Mouse (Mus musculus): ENCODE measurements at regions not wholly inside any gene's neighbourhood (a gene's known extent, or its start where the extent isn't known, plus 50 kb on each side); places are given as distances from the start of the nearest gene placed in this dataset.

- Histone ChIP-seq H3K4me3 (no peak overlapping the region), H3K27me3 (replicated peaks) (no peaks in the 10 kb centered on the region), H3K9ac (no peak overlapping the region), H3K27ac (no peak overlapping the region), H3K9me3 (no peaks in the 10 kb centered on the region), H3K4me2 (replicated peaks) (no peak overlapping the region), H3K4me1 (no peaks in the 10 kb centered on the region), H3K36me3 (no peaks in the 10 kb centered on the region)
- no peak for ATAC-seq (ENCODE audit: low FRiP score, low read depth)
- 72% methylated on average over 4 of the region's 4 CpGs for WGBS
These were observed 159.5 kb upstream of the Arl4c start for GRCm38 (mm10) chr1:88861590-88861935.

- 58% methylated on average over 6 of the region's 6 CpGs for WGBS
These were observed 163.4 kb upstream of the Arl4c start for GRCm38 (mm10) chr1:88865436-88865835.

GRCm38 (mm10) chr1:88866571-88866970 lies 164.6 kb upstream of the Arl4c start:
- Histone ChIP-seq H3K27ac (no peak overlapping the region), H3K4me2 (replicated peaks) (no peak overlapping the region), H3K4me1 (no peaks in the 10 kb centered on the region), H3K36me3 (no peaks in the 10 kb centered on the region), H3K9ac (no peak overlapping the region), H3K4me3 (no peak overlapping the region), H3K9me3 (no peaks in the 10 kb centered on the region), H3K27me3 (replicated peaks) (no peaks in the 10 kb centered on the region)
- WGBS = 74% methylated on average over 2 of the region's 2 CpGs
- ATAC-seq (ENCODE audit: low FRiP score, low read depth) = no peak

More at GRCm38 (mm10) chr1:88865436-88865835, 163.4 kb upstream of the Arl4c start:
- Histone ChIP-seq H3K4me3 (no peak overlapping the region), H3K4me1 (no peaks in the 10 kb centered on the region), H3K9me3 (no peaks in the 10 kb centered on the region), H3K36me3 (no peaks in the 10 kb centered on the region), H3K4me2 (replicated peaks) (no peak overlapping the region), H3K27ac (no peak overlapping the region), H3K9ac (no peak overlapping the region), H3K27me3 (replicated peaks) (no peaks in the 10 kb centered on the region)
- no peak for ATAC-seq (ENCODE audit: low FRiP score, low read depth)

- ATAC-seq (ENCODE audit: low FRiP score, low read depth) = no peak
- no peak overlapping the region for H3K9ac ChIP-seq
- no peaks in the 10 kb centered on the region for H3K36me3 ChIP-seq
- H3K27ac ChIP-seq = no peak overlapping the region
- H3K4me1 ChIP-seq = no peaks in the 10 kb centered on the region
- no peaks in the 10 kb centered on the region for H3K9me3 ChIP-seq
- WGBS = 71% methylated on average over 3 of the region's 3 CpGs
- H3K27me3 ChIP-seq (replicated peaks) = no peaks in the 10 kb centered on the region
- H3K4me3 ChIP-seq = no peak overlapping the region
- no peak overlapping the region for H3K4me2 ChIP-seq (replicated peaks)
These were observed 165.1 kb upstream of the Arl4c start for GRCm38 (mm10) chr1:88867138-88867537.

GRCm38 (mm10) chr1:88869885-88870284 lies 167.9 kb upstream of the Arl4c start:
- Histone ChIP-seq H3K27me3 (replicated peaks) (no peaks in the 10 kb centered on the region), H3K9ac (no peak overlapping the region), H3K9me3 (no peaks in the 10 kb centered on the region), H3K4me3 (no peak overlapping the region), H3K27ac (no peak overlapping the region), H3K36me3 (no peaks in the 10 kb centered on the region), H3K4me2 (replicated peaks) (no peak overlapping the region), H3K4me1 (no peaks in the 10 kb centered on the region)
- 80% methylated on average over 4 of the region's 4 CpGs for WGBS
- no peak for ATAC-seq (ENCODE audit: low FRiP score, low read depth)

GRCm38 (mm10) chr1:88875356-88875755 lies 173.3 kb upstream of the Arl4c start:
- Histone ChIP-seq H3K9ac (no peak overlapping the region), H3K9me3 (no peaks in the 10 kb centered on the region), H3K36me3 (no peaks in the 10 kb centered on the region), H3K4me3 (no peak overlapping the region), H3K4me1 (no peaks in the 10 kb centered on the region), H3K4me2 (replicated peaks) (no peak overlapping the region), H3K27ac (no peak overlapping the region), H3K27me3 (replicated peaks) (no peaks in the 10 kb centered on the region)
- 42% methylated on average over 6 of the region's 6 CpGs for WGBS
- ATAC-seq (ENCODE audit: low FRiP score, low read depth) = no peak

GRCm38 (mm10) chr1:88877441-88877840 lies 175.4 kb upstream of the Arl4c start:
- Histone ChIP-seq H3K36me3 (no peaks in the 10 kb centered on the region), H3K4me2 (replicated peaks) (no peak overlapping the region), H3K9ac (no peak overlapping the region), H3K9me3 (no peaks in the 10 kb centered on the region), H3K27me3 (replicated peaks) (no peaks in the 10 kb centered on the region), H3K27ac (no peak overlapping the region), H3K4me3 (no peak overlapping the region), H3K4me1 (no peaks in the 10 kb centered on the region)
- no peak for ATAC-seq (ENCODE audit: low FRiP score, low read depth)
- 92% methylated on average over 11 of the region's 11 CpGs for WGBS

- no peaks in the 10 kb centered on the region for H3K36me3 ChIP-seq
- no peak overlapping the region for H3K9ac ChIP-seq
- H3K27ac ChIP-seq = no peak overlapping the region
- no peak for ATAC-seq (ENCODE audit: low FRiP score, low read depth)
- 61% methylated on average over 10 of the region's 10 CpGs for WGBS
- H3K4me3 ChIP-seq = no peak overlapping the region
- no peaks in the 10 kb centered on the region for H3K9me3 ChIP-seq
- H3K4me1 ChIP-seq = no peaks in the 10 kb centered on the region
- no peaks in the 10 kb centered on the region for H3K27me3 ChIP-seq (replicated peaks)
- no peak overlapping the region for H3K4me2 ChIP-seq (replicated peaks)
These were observed 176.8 kb upstream of the Arl4c start for GRCm38 (mm10) chr1:88878831-88879230.

- no peaks in the 10 kb centered on the region for H3K27me3 ChIP-seq (replicated peaks)
- WGBS = 79% methylated on average over 5 of the region's 5 CpGs
- H3K4me2 ChIP-seq (replicated peaks) = no peak overlapping the region
- no peak for ATAC-seq (ENCODE audit: low FRiP score, low read depth)
- no peaks in the 10 kb centered on the region for H3K4me1 ChIP-seq
- H3K27ac ChIP-seq = no peak overlapping the region
- no peaks in the 10 kb centered on the region for H3K9me3 ChIP-seq
- no peaks in the 10 kb centered on the region for H3K36me3 ChIP-seq
- no peak overlapping the region for H3K4me3 ChIP-seq
- H3K9ac ChIP-seq = no peak overlapping the region
These were observed 177.3 kb upstream of the Arl4c start for GRCm38 (mm10) chr1:88879367-88879766.

- Histone ChIP-seq H3K27me3 (replicated peaks) (no peaks in the 10 kb centered on the region), H3K4me3 (no peak overlapping the region), H3K36me3 (no peaks in the 10 kb centered on the region), H3K9ac (no peak overlapping the region), H3K4me2 (replicated peaks) (no peak overlapping the region), H3K27ac (no peak overlapping the region), H3K4me1 (no peaks in the 10 kb centered on the region), H3K9me3 (no peaks in the 10 kb centered on the region)
- WGBS = 81% methylated on average over 4 of the region's 4 CpGs
- ATAC-seq (ENCODE audit: low FRiP score, low read depth) = no peak
These were observed 179.2 kb upstream of the Sh3bp4 start for GRCm38 (mm10) chr1:88891041-88891440.

GRCm38 (mm10) chr1:88902426-88902825 lies 167.8 kb upstream of the Sh3bp4 start:
- 90% methylated on average over 8 of the region's 8 CpGs for WGBS
- no peak overlapping the region for H3K4me3 ChIP-seq
- no peak overlapping the region for H3K4me2 ChIP-seq (replicated peaks)
- no peak for ATAC-seq (ENCODE audit: low FRiP score, low read depth)
- H3K9ac ChIP-seq = no peak overlapping the region
- no peaks in the 10 kb centered on the region for H3K36me3 ChIP-seq
- no peak overlapping the region for H3K27ac ChIP-seq
- no peaks in the 10 kb centered on the region for H3K27me3 ChIP-seq (replicated peaks)
- H3K9me3 ChIP-seq = no peaks in the 10 kb centered on the region
- H3K4me1 ChIP-seq = no peaks in the 10 kb centered on the region

- H3K9me3 ChIP-seq = no peaks in the 10 kb centered on the region
- 83% methylated on average over 14 of the region's 14 CpGs for WGBS
- no peak overlapping the region for H3K4me3 ChIP-seq
- H3K4me2 ChIP-seq (replicated peaks) = no peak overlapping the region
- H3K27me3 ChIP-seq (replicated peaks) = no peaks in the 10 kb centered on the region
- peak; percentile 53; the same call in 1 of the 2 replicates for ATAC-seq (ENCODE audit: low FRiP score, low read depth)
- peaks cover 7% of the 10 kb centered on the region; the same call in 1 of the 2 replicates for H3K4me1 ChIP-seq
- H3K36me3 ChIP-seq = no peaks in the 10 kb centered on the region
- no peak overlapping the region for H3K9ac ChIP-seq
- H3K27ac ChIP-seq = no peak overlapping the region
These were observed 162.3 kb upstream of the Sh3bp4 start for GRCm38 (mm10) chr1:88907766-88908463.

GRCm38 (mm10) chr1:88908683-88909082 lies 161.5 kb upstream of the Sh3bp4 start:
- Histone ChIP-seq H3K27ac (no peak overlapping the region), H3K4me2 (replicated peaks) (no peak overlapping the region), H3K36me3 (no peaks in the 10 kb centered on the region), H3K27me3 (replicated peaks) (no peaks in the 10 kb centered on the region), H3K9ac (no peak overlapping the region), H3K4me1 (peaks cover 7% of the 10 kb centered on the region; the same call in 1 of the 2 replicates), H3K9me3 (no peaks in the 10 kb centered on the region), H3K4me3 (no peak overlapping the region)
- whole genome bisulfite sequencing = 58% methylated on average over 8 of the region's 8 CpGs
- ATAC-seq (ENCODE audit: low FRiP score, low read depth) = no peak
